Mouse (Mus musculus) C2C12 (cell line): ENCODE data around the gene Cyb561d1.

Source experiments
- CEBPB ChIP-seq: IDR thresholded peaks from one replicate; pipeline ENCODE4 v1.6.1; 2011; ENCODE audit warnings: low read depth, mild to moderate bottlenecking, control low read depth, moderate library complexity
- CTCF ChIP-seq: IDR thresholded peaks from one replicate; pipeline ENCODE4 v1.5.1; 2011; ENCODE audit not compliant: control insufficient read depth, insufficient read depth, insufficient read length
- MAX ChIP-seq: IDR thresholded peaks from one replicate; pipeline ENCODE4 v1.6.1; 2011; ENCODE audit warnings: mild to moderate bottlenecking, control low read depth
- MYOD1 ChIP-seq: IDR thresholded peaks from one replicate; pipeline ENCODE4 v1.6.1; 2011; ENCODE audit warnings: low read depth; ENCODE audit not compliant: control insufficient read depth, insufficient read length
- MYOG ChIP-seq: IDR thresholded peaks from one replicate; pipeline ENCODE4 v1.6.1; 2011; ENCODE audit not compliant: control insufficient read depth, insufficient read length; ENCODE audit errors: extremely low read depth
- USF1 ChIP-seq: IDR thresholded peaks from one replicate; pipeline ENCODE4 v1.6.1; 2011; ENCODE audit warnings: low read depth, mild to moderate bottlenecking, control low read depth, moderate library complexity

GRCm38 (mm10) chr3:108225711-108226557 is 24.9 kb upstream of the Cyb561d1 start:
- no peak for TF ChIP-seq CTCF
- no peak for TF ChIP-seq USF1
- TF ChIP-seq MAX = no peak
- no peak for TF ChIP-seq MYOD1
- TF ChIP-seq MYOG = no peak
- TF ChIP-seq CEBPB = no peak
